Mouse (Mus musculus) forebrain, embryonic 15.5 days (tissue): Measurements from ENCODE around the gene Gm3468. TPM values are rescaled to one million over a fixed set of nuclear protein-coding genes. Genes with fewer than 3 reads are reported as not detected.
"Not testable (repeated sequence)": the region's sequence is repeated elsewhere in the genome, so short reads cannot be mapped to it uniquely, and the experiment has no call there.

ENCODE experiments used
- ATAC-seq: fragments of 200-750 bp; cut with Nextera tagmentation; replicated peaks from 2 replicates; pipeline ENCODE4 v1.8.0; 2017; ENCODE audit warnings: mild to moderate bottlenecking, moderate TSS enrichment, moderate library complexity
- H3K27ac ChIP-seq: fragments of 300-500 bp; sonication (generic); replicated peaks from 2 replicates; pipeline ENCODE4 v1.5.1; 2015; ENCODE audit warnings: mild to moderate bottlenecking, inconsistent platforms
- H3K27me3 ChIP-seq: fragments of 300-500 bp; sonication (generic); 2 replicates; pipeline ENCODE4 v1.6.1; 2015; ENCODE audit warnings: inconsistent platforms
- H3K36me3 ChIP-seq: fragments of 300-500 bp; sonication (generic); 2 replicates; pipeline ENCODE4 v1.6.1; 2015; ENCODE audit warnings: mild to moderate bottlenecking, inconsistent platforms
- H3K4me1 ChIP-seq: fragments of 300-500 bp; sonication (generic); 2 replicates; pipeline ENCODE4 v1.6.1; 2015; ENCODE audit warnings: inconsistent platforms
- H3K4me2 ChIP-seq: fragments of 300-500 bp; sonication (generic); replicated peaks from 2 replicates; pipeline ENCODE4 v1.6.1; 2015; ENCODE audit warnings: mild to moderate bottlenecking, inconsistent platforms
- H3K4me3 ChIP-seq: fragments of 300-500 bp; sonication (generic); 2 replicates; pipeline ENCODE4 v1.5.1; 2015; ENCODE audit warnings: mild to moderate bottlenecking, inconsistent platforms
- H3K9ac ChIP-seq: fragments of 300-500 bp; sonication (generic); replicated peaks from 2 replicates; pipeline ENCODE4 v1.6.1; 2015; ENCODE audit warnings: mild to moderate bottlenecking, inconsistent platforms
- H3K9me3 ChIP-seq: fragments of 300-500 bp; sonication (generic); 2 replicates; pipeline ENCODE4 v1.6.1; 2016; ENCODE audit warnings: inconsistent platforms
- WGBS: fragments of 180-500 bp; shearing (Covaris S2); methylation state at CpG from one replicate; pipeline ENCODE4 v1.1.7; 2015; ENCODE audit warnings: mixed read lengths; 5-methylcytosine and 5-hydroxymethylcytosine counted together
- polyA plus RNA-seq: library from polyadenylated mRNA; unstranded; fragments of >200 nt; fragmentation: Nextera tagmentation; extraction: Ambion mirVana; gene quantifications from 2 replicates; pipeline ENCODE4 v1.2.1, GENCODE M21; 2015

The Gm3468 gene
- 2.4 and 2.9 TPM in 2 replicates for polyA plus RNA-seq

- Histone ChIP-seq H3K4me3 (peak within 1 kb of the TSS; percentile 46), H3K4me2 (peak within 1 kb of the TSS; percentile 45), H3K9ac (peak within 1 kb of the TSS; percentile 36)
- H3K36me3 ChIP-seq, H3K9me3 ChIP-seq, H3K4me1 ChIP-seq, H3K27ac ChIP-seq, H3K27me3 ChIP-seq: not testable (repeated sequence)
- ATAC-seq: peak; percentile 91
- under 1% methylated on average over 42 of the region's 51 CpGs for whole genome bisulfite sequencing
These were observed at the start of gene Gm3468 for GRCm38 (mm10) chr14:6108272-6108925. Gene Gm3468, minus strand, starts transcription at chr14:6108665.

- ATAC-seq, H3K9ac ChIP-seq, H3K27ac ChIP-seq, H3K9me3 ChIP-seq, H3K4me2 ChIP-seq, H3K4me3 ChIP-seq, H3K27me3 ChIP-seq, H3K36me3 ChIP-seq, H3K4me1 ChIP-seq: not testable (repeated sequence)
- no CpG with 5 or more reads among the region's 1 CpGs for WGBS
These were observed 17.2 kb upstream of the Gm3468 start, which contains the start of gene Gm3476 for GRCm38 (mm10) chr14:6125707-6126106. Gene Gm3476, minus strand, starts transcription at chr14:6125807.

GRCm38 (mm10) chr14:6107500-6107899, 965 bp downstream of the Gm3468 start:
- not testable (repeated sequence) for H3K9me3 ChIP-seq, H3K36me3 ChIP-seq, H3K9ac ChIP-seq, H3K4me1 ChIP-seq, ATAC-seq, H3K27ac ChIP-seq, H3K27me3 ChIP-seq
- 5% methylated on average over 9 of the region's 9 CpGs for WGBS
- peak overlapping the region; percentile 46 for H3K4me3 ChIP-seq
- H3K4me2 ChIP-seq: peak overlapping the region; percentile 45

- not testable (repeated sequence) for H3K27ac ChIP-seq, H3K4me3 ChIP-seq, H3K4me2 ChIP-seq, H3K36me3 ChIP-seq, H3K4me1 ChIP-seq, H3K9ac ChIP-seq, ATAC-seq, H3K9me3 ChIP-seq, H3K27me3 ChIP-seq
- WGBS: 91% methylated on average over 2 of the region's 3 CpGs
These were observed 14.6 kb downstream of the Gm3468 start, which contains the start of gene Gm8206 for GRCm38 (mm10) chr14:6093842-6094241. Gene Gm8206, minus strand, starts transcription at chr14:6093942.

- not testable (repeated sequence) for ATAC-seq, H3K27me3 ChIP-seq, H3K36me3 ChIP-seq, H3K4me1 ChIP-seq, H3K4me3 ChIP-seq, H3K9ac ChIP-seq, H3K9me3 ChIP-seq, H3K27ac ChIP-seq, H3K4me2 ChIP-seq
- 81% methylated on average over 4 of the region's 4 CpGs for WGBS
These were observed 50.3 kb downstream of the Gm3468 start, which contains the start of gene Gm6337 for GRCm38 (mm10) chr14:6058167-6058566. Gene Gm6337, minus strand, starts transcription at chr14:6058267.

Other genes with a start within 250 kb of the Gm3468 start
- gene Gm8237, start 228.3 kb downstream of the Gm3468 start, polyA plus RNA-seq: 0.27 and 0.43 TPM in 2 replicates
- 1.4 and 1.6 TPM in 2 replicates for gene Gm3248, start 146.9 kb downstream of the Gm3468 start, polyA plus RNA-seq
- gene Gm3453, start 129.5 kb downstream of the Gm3468 start, polyA plus RNA-seq: not detected in 2 replicates
- not detected in 2 replicates for gene Gm6337, start 50.4 kb downstream of the Gm3468 start, polyA plus RNA-seq
- 2.9 and 3.7 TPM in 2 replicates for gene Gm8206, start 14.7 kb downstream of the Gm3468 start, polyA plus RNA-seq
- not detected in 2 replicates for gene Gm3476, start 17.1 kb upstream of the Gm3468 start, polyA plus RNA-seq
- not detected in 2 replicates for gene Gm21560, start 110.6 kb upstream of the Gm3468 start, polyA plus RNA-seq
- 5.4 and 5.5 TPM in 2 replicates for gene Gm3411, start 178.6 kb upstream of the Gm3468 start, polyA plus RNA-seq
- gene Gm21103, start 196.2 kb upstream of the Gm3468 start, polyA plus RNA-seq: not detected in 2 replicates
- not detected in 2 replicates for gene Gm3618, start 235.0 kb upstream of the Gm3468 start, polyA plus RNA-seq